Mouse (Mus musculus): ENCODE results near the gene Ubxn6.

The Ubxn6 gene

GRCm38 (mm10) chr17:56023386-56023785 is 51.4 kb downstream of the Ubxn6 start:
- peak in 1 of 2 experiments; percentile 33 for DNase-seq

DNA sequence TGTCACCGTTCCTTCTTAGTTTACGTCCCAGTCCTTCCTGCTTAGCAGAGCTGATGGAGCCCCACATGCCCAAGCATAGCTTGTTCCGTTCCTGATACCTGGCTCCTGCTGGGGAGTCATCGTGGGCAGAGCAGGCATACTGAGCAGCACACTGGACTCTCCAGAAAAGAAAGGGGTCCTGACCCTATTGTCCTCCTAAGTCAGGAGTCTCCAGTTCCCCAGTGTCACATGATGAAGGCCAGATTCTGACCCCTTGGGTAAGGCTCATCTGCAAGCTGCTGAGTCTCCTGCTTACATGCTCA is 51.9 kb downstream of the Ubxn6 start:
- DNase-seq: no peak

DNA sequence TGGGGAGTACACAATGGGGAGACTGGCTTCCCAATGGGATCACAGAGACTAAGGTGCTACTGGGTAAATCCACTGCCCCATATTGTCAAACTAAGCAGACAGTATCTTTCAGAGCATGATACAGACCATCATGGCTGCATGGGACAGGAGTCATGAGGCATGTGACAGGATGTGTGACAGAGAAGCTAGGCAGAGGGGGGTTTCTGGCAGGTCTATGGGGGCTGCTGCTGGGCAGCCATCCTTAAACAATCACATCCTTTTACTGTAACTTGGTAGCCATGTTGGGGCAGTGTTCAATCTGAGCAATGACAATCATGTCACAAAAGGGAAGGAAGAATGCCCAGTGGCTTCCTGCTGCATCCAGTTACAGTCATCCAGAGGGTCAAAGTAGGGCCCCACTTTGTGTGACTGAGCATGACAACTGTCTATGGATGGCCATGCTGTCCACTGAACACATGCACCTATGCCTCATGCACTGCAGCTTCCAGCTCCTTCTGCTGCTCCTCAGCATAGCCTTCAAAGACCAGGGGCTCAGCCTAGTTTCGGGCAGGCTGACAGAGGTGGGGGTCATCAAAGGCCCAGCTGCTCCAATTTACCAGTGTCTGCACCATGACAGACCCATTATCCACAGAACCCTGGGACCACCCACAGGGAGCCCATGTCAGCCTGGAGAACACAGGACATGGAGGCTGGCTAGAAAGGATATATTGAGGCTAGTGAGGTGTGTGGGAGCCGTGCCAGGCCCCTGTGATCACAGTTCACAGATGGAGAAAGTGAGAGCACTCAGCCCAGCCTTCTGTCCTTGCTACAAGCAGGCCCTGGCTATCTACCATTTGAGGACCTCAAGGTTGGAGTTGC is 52.5 kb downstream of the Ubxn6 start:
- peak; percentile 76 to 84 for DNase-seq

DNA sequence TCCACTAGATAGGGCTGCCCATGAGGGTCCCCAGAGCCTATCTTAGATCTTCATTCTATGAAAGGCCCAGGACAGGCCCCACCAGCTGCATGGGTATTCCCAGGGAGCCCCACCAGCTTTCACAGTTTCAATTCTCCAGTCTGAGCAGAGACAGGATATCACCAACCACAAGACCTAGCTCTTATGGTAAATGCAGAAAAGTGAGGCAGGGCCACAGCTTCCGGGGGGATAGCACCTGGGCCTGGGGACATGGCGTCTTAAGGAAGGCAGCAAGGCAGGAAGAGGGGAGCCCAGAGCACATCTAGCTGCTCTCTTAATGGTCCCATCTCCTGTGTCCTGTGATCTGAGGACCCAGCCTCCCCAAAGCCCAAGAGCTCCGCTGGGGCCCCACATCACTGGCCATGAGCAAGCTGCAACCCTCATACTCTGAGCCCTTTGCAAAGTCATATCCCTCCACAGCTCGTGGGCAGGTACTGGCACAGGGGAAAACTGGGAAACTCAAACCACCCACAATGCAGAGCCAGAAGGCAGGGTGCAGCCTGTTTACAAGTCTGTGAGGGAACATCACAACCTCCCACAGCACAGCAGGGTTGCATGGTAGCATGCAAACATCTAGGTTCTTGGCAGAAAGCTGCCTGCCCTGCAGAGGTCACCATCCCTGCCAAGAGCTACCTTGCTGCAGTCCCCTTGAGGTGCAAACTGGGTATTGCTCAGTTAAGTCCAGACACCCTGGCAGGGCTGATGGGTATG is 53.5 kb downstream of the Ubxn6 start:
- DNase-seq: peak; percentile 42 to 44

DNA sequence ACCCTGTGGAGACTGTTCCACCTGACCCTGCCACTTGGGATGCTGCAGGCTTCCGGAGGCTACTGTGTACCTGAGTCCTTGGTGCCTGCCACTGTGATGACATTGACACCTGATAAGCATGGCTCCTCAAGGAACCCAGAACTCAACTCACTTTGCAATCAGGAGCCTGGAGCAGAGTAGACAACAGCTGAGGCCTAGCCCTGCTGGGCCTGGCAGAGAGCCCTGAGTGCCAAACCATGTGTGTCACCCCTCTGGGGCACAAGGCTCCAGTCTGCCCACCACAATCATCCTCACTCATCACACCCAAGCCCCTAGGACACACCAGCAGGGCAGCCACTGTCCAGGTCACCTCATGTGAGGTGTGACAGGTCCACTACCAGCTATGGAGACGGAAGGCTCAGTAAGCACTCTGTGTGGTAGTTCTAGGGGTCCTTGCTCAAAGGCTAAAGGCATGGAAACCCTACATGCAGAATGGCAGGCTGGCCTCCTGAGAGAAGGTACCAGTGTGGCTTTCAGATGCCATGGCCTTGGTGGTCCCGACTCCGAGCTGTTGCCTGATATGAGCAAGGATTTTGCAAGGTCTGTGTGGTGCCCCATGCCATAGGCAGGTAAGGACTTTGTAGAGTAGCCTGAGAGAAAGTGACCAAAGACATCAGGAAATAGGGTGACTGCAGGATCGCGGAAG is 54.3 kb downstream of the Ubxn6 start:
- DNase-seq: peak in 1 of 2 experiments; percentile 12

GRCm38 (mm10) chr17:56018347-56019131 is 56.3 kb downstream of the Ubxn6 start:
- DNase-seq: peak; percentile 86 to 91

- peak in 1 of 2 experiments; percentile 38 for DNase-seq
Measured at GRCm38 (mm10) chr17:56017848-56018247, 57.0 kb downstream of the Ubxn6 start.

All from cerebellum, postnatal 25 days (tissue).